Mouse (Mus musculus) C2C12 (cell line): ENCODE data around the gene Vmn1r221.
"Not testable (repeated sequence)": the region's sequence is repeated elsewhere in the genome, so short reads cannot be mapped to it uniquely, and the experiment has no call there.

Experiments
- CEBPB ChIP-seq: IDR thresholded peaks from one replicate; pipeline ENCODE4 v1.6.1; 2011; ENCODE audit warnings: low read depth, mild to moderate bottlenecking, control low read depth, moderate library complexity
- CTCF ChIP-seq: IDR thresholded peaks from one replicate; pipeline ENCODE4 v1.5.1; 2011; ENCODE audit not compliant: control insufficient read depth, insufficient read depth, insufficient read length
- FOSL1 ChIP-seq: IDR thresholded peaks from one replicate; pipeline ENCODE4 v1.8.0; 2011; ENCODE audit warnings: mild to moderate bottlenecking, low read length; ENCODE audit not compliant: poor library complexity, insufficient read depth, severe bottlenecking
- MAX ChIP-seq: IDR thresholded peaks from one replicate; pipeline ENCODE4 v1.6.1; 2011; ENCODE audit warnings: mild to moderate bottlenecking, control low read depth
- MYOD1 ChIP-seq: IDR thresholded peaks from one replicate; pipeline ENCODE4 v1.6.1; 2011; ENCODE audit warnings: low read depth; ENCODE audit not compliant: control insufficient read depth, insufficient read length
- MYOG ChIP-seq: IDR thresholded peaks from one replicate; pipeline ENCODE4 v1.6.1; 2011; ENCODE audit not compliant: control insufficient read depth, insufficient read length; ENCODE audit errors: extremely low read depth
- USF1 ChIP-seq: IDR thresholded peaks from one replicate; pipeline ENCODE4 v1.6.1; 2011; ENCODE audit warnings: low read depth, mild to moderate bottlenecking, control low read depth, moderate library complexity

DNA sequence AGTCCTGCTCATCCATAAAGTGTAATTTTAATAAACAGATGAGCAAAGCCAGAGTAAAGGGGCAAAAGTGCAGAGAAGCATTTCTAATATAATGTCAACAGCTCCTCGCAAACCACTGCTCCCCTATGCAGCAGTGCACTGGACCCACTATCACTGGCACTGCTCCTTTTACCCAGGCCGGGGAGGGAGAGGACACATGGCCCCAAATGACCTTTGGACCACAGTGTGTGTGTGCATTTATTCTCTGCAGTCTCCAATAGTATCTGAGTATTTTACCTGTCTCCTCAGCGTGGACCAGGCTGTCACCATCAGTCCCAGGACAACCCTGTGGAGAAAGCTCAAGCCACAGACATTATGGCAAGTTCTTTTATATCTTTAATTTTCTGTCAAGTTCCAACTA, 54.7 kb downstream of the Vmn1r221 start:
- not testable (repeated sequence) for TF ChIP-seq CTCF, MYOD1, MYOG, MAX, USF1, CEBPB, FOSL1
